Mouse (Mus musculus): ENCODE results near the gene C2cd5. TPM values are rescaled to one million over a fixed set of nuclear protein-coding genes. Genes with fewer than 3 reads are reported as not detected.

The C2cd5 gene
- total and polyA plus RNA-seq, 3 experiments, result 19.1 to 22.3 (median 19.7) TPM

- TF ChIP-seq ZC3H11A (IDR thresholded peaks at IDR 0.05; ENCODE audit: low read depth, low read length), result no peak
- no peak for TF ChIP-seq GABPA (IDR thresholded peaks at IDR 0.05; ENCODE audit: insufficient replicate concordance, low read depth, low read length)
- no peak for TF ChIP-seq JUN (IDR thresholded peaks at IDR 0.05; ENCODE audit: insufficient read depth, low read depth, low read length)
- no peak for TF ChIP-seq ZMIZ1 (IDR thresholded peaks at IDR 0.05; ENCODE audit: low read depth, low read length)
- no peak for TF ChIP-seq CHD1 (IDR thresholded peaks at IDR 0.05; ENCODE audit: low read depth, low read length)
- no peak for TF ChIP-seq POLR2AphosphoS2 (IDR thresholded peaks at IDR 0.05; ENCODE audit: low read depth, low read length)
- TF ChIP-seq IRF4 (IDR thresholded peaks at IDR 0.05; ENCODE audit: low read depth, low read length), result no peak
- TF ChIP-seq CHD2 (IDR thresholded peaks at IDR 0.05; ENCODE audit: low read length), result no peak
- no peak overlapping the region for H3K4me3 ChIP-seq (replicated peaks in 1 of 3; ENCODE audit: low read depth in 2 of 3, low read length in 2 of 3, poor library complexity in 1 of 3)
- H3K4me2 ChIP-seq (ENCODE audit: insufficient read depth, low read depth, poor library complexity, severe bottlenecking), result no peak overlapping the region
- H3K79me2 ChIP-seq (replicated peaks; ENCODE audit: control insufficient read depth, extremely low read depth, insufficient read depth, poor library complexity, severe bottlenecking), result no peaks in the 10 kb centered on the region
- no peaks in the 10 kb centered on the region for H3K36me3 ChIP-seq (replicated peaks in 1 of 2; ENCODE audit: control insufficient read depth in 1 of 2, insufficient read depth in 1 of 2, low read length in 1 of 2)
- no peak for DNase-seq (ENCODE audit: extremely low read depth)
- dilution Hi-C loops (cut with MboI; ENCODE audit: extremely low pct_ligation_motif_present, extremely low pct_unique_long_range_greater_than_20kb, low sequenced_read_pairs), result no loop called here
- peaks cover 2 to 22% of the 10 kb centered on the region in 2 experiments; a peak in 2 of 4 replicates for H3K4me1 ChIP-seq (ENCODE audit: control insufficient read depth in 1 of 2, insufficient read depth in 2 of 2)
- in situ Hi-C loops (cut with MboI; ENCODE audit: low pct_ligation_motif_present, low pct_unique_long_range_greater_than_20kb, low sequenced_read_pairs), result no loop called here
- no peak overlapping the region for H3K27ac ChIP-seq (ENCODE audit: insufficient read depth, low read depth)
- H3K9me3 ChIP-seq (replicated peaks; ENCODE audit: low read length), result peaks cover 4% of the 10 kb centered on the region
- H3K9ac ChIP-seq (ENCODE audit: insufficient read depth, low read depth), result no peak overlapping the region
- no peaks in the 10 kb centered on the region for H3K27me3 ChIP-seq (replicated peaks)
These were observed 8.1 kb upstream of the C2cd5 start for GRCm38 (mm10) chr6:143108031-143108430.

- H3K27me3 ChIP-seq (replicated peaks), result no peaks in the 10 kb centered on the region
- in situ Hi-C loops (cut with MboI; ENCODE audit: low pct_ligation_motif_present, low pct_unique_long_range_greater_than_20kb, low sequenced_read_pairs), result no loop called here
- no peak overlapping the region for H3K4me2 ChIP-seq (ENCODE audit: insufficient read depth, low read depth, poor library complexity, severe bottlenecking)
- no peak overlapping the region for H3K4me3 ChIP-seq (replicated peaks in 1 of 3; ENCODE audit: low read depth in 2 of 3, low read length in 2 of 3, poor library complexity in 1 of 3)
- DNase-seq (ENCODE audit: extremely low read depth), result no peak
- H3K36me3 ChIP-seq (replicated peaks in 1 of 2; ENCODE audit: control insufficient read depth in 1 of 2, insufficient read depth in 1 of 2, low read length in 1 of 2), result no peaks in the 10 kb centered on the region
- peaks cover 2 to 22% of the 10 kb centered on the region in 2 experiments; a peak in 2 of 4 replicates for H3K4me1 ChIP-seq (ENCODE audit: control insufficient read depth in 1 of 2, insufficient read depth in 2 of 2)
- H3K27ac ChIP-seq (ENCODE audit: insufficient read depth, low read depth), result no peak overlapping the region
- H3K79me2 ChIP-seq (replicated peaks; ENCODE audit: control insufficient read depth, extremely low read depth, insufficient read depth, poor library complexity, severe bottlenecking), result no peaks in the 10 kb centered on the region
- TF ChIP-seq POLR2AphosphoS2 (IDR thresholded peaks at IDR 0.05; ENCODE audit: low read depth, low read length), result no peak
- TF ChIP-seq UBTF (IDR thresholded peaks at IDR 0.05; ENCODE audit: low read depth, low read length), result no peak
- no peak for TF ChIP-seq MAZ (IDR thresholded peaks at IDR 0.05; ENCODE audit: low read depth, low read length)
- TF ChIP-seq MXI1 (IDR thresholded peaks at IDR 0.05; ENCODE audit: low read depth, low read length), result no peak
- TF ChIP-seq KAT2A (IDR thresholded peaks at IDR 0.05; ENCODE audit: insufficient replicate concordance, low read length), result no peak
- TF ChIP-seq ELF1 (IDR thresholded peaks at IDR 0.05; ENCODE audit: low read depth, low read length), result no peak
- no peak for TF ChIP-seq ZC3H11A (IDR thresholded peaks at IDR 0.05; ENCODE audit: low read depth, low read length)
- no peak for TF ChIP-seq JUND (conservative IDR thresholded peaks at IDR 0.05; ENCODE audit: low read depth, low read length)
- no peak for TF ChIP-seq ZMIZ1 (IDR thresholded peaks at IDR 0.05; ENCODE audit: low read depth, low read length)
- no peak for TF ChIP-seq RAD21 (IDR thresholded peaks at IDR 0.05; ENCODE audit: low read depth, low read length)
- no peak for TF ChIP-seq RCOR1 (conservative IDR thresholded peaks at IDR 0.05; ENCODE audit: low read depth, low read length)
- TF ChIP-seq ETS1 (conservative IDR thresholded peaks at IDR 0.05; ENCODE audit: low read depth, low read length), result no peak
- TF ChIP-seq E2F4 (IDR thresholded peaks at IDR 0.05; ENCODE audit: insufficient replicate concordance, low read depth, low read length), result no peak
- TF ChIP-seq EP300 (IDR thresholded peaks at IDR 0.05; ENCODE audit: low read length), result no peak
- TF ChIP-seq MAFK (IDR thresholded peaks at IDR 0.05; ENCODE audit: insufficient replicate concordance, low read length), result no peak
- TF ChIP-seq CTCF (conservative IDR thresholded peaks at IDR 0.05 in 1 of 2, IDR thresholded peaks at IDR 0.05 in 1 of 2; ENCODE audit: low read depth in 2 of 2, low read length in 2 of 2), result no peak
- H3K9me3 ChIP-seq (replicated peaks; ENCODE audit: low read length), result peaks cover 4% of the 10 kb centered on the region
- dilution Hi-C loops (cut with MboI; ENCODE audit: extremely low pct_ligation_motif_present, extremely low pct_unique_long_range_greater_than_20kb, low sequenced_read_pairs), result no loop called here
- H3K9ac ChIP-seq (ENCODE audit: insufficient read depth, low read depth), result no peak overlapping the region
These were observed 7.7 kb upstream of the C2cd5 start for GRCm38 (mm10) chr6:143107611-143108010.

Measured in CH12.LX (cell line).